Mouse (Mus musculus): ENCODE data around the gene Pigo.
"Not testable (repeated sequence)": the region's sequence is repeated elsewhere in the genome, so short reads cannot be mapped to it uniquely, and the experiment has no call there.

The Pigo gene

GRCm38 (mm10) chr4:43002756-43003439, 22.7 kb downstream of the Pigo start:
- ATAC-seq (ENCODE audit: low TSS enrichment) = no peak

- ATAC-seq (ENCODE audit: low TSS enrichment) = no peak
These were observed 24.3 kb downstream of the Pigo start for GRCm38 (mm10) chr4:43001272-43001671.

GRCm38 (mm10) chr4:43000141-43000986, 25.3 kb downstream of the Pigo start, which contains the start of gene Vcp:
Gene Vcp (minus strand): TSS chr4:43000507.
- ATAC-seq (ENCODE audit: low TSS enrichment) = peak; percentile 93

GRCm38 (mm10) chr4:42999451-43000140, 26.0 kb downstream of the Pigo start:
- peak; percentile 48 for ATAC-seq (ENCODE audit: low TSS enrichment)

- ATAC-seq (ENCODE audit: low TSS enrichment) = no peak
These were observed 27.6 kb downstream of the Pigo start for GRCm38 (mm10) chr4:42998022-42998421.

- ATAC-seq (ENCODE audit: low TSS enrichment) = no peak
These were observed 37.3 kb downstream of the Pigo start for GRCm38 (mm10) chr4:42988296-42988695.

- not testable (repeated sequence) for ATAC-seq (ENCODE audit: low TSS enrichment)
These were observed 45.2 kb downstream of the Pigo start for GRCm38 (mm10) chr4:42980467-42980866.

- no peak for ATAC-seq (ENCODE audit: low TSS enrichment)
These were observed 47.6 kb downstream of the Pigo start for GRCm38 (mm10) chr4:42978062-42978461.

- ATAC-seq (ENCODE audit: low TSS enrichment) = no peak
These were observed 51.8 kb downstream of the Pigo start for GRCm38 (mm10) chr4:42973868-42974267.

- no peak for ATAC-seq (ENCODE audit: low TSS enrichment)
These were observed 52.7 kb downstream of the Pigo start for GRCm38 (mm10) chr4:42972952-42973351.

- no peak for ATAC-seq (ENCODE audit: low TSS enrichment)
These were observed 56.3 kb downstream of the Pigo start, which contains the start of gene 1700022I11Rik for GRCm38 (mm10) chr4:42969304-42969703. Gene 1700022I11Rik (plus strand): TSS chr4:42969604.

Data from frontal cortex, adult (tissue).